Mouse (Mus musculus): ENCODE measurements around the gene Ttc4. TPM values are rescaled to one million over a fixed set of nuclear protein-coding genes. Genes with fewer than 3 reads are reported as not detected.

Ttc4 gene
- polyA plus RNA-seq, 1 experiment from 2014 or later = 80.4 TPM

GRCm38 (mm10) chr4:106703956-106704355 lies 25.2 kb upstream of the Ttc4 start:
- H3K9ac ChIP-seq = no peak overlapping the region
- no peaks in the 10 kb centered on the region for H3K9me3 ChIP-seq (ENCODE audit: low read depth, low read length)
- no peaks in the 10 kb centered on the region for H3K27me3 ChIP-seq (ENCODE audit: insufficient read depth, low read length)
- no peak overlapping the region for H3K27ac ChIP-seq (ENCODE audit: low read depth)
- no peaks in the 10 kb centered on the region for H3K36me3 ChIP-seq (ENCODE audit: insufficient read depth)
- ATAC-seq (ENCODE audit: insufficient read depth) (no peak), DNase-seq (no peak)
- TF ChIP-seq CTCF (IDR thresholded peaks at IDR 0.05; ENCODE audit: low read depth) = no peak
- no peak overlapping the region for H3K4me2 ChIP-seq
- H3K4me3 ChIP-seq (ENCODE audit: low read depth, low read length) = no peak overlapping the region
- H3K4me1 ChIP-seq (ENCODE audit: insufficient read depth) = no peaks in the 10 kb centered on the region
- WGBS = 73% methylated on average over 10 of the region's 10 CpGs

- Histone ChIP-seq H3K9ac (no peak overlapping the region), H3K4me2 (no peak overlapping the region), H3K9me3 (ENCODE audit: low read depth, low read length) (no peaks in the 10 kb centered on the region), H3K36me3 (ENCODE audit: insufficient read depth) (no peaks in the 10 kb centered on the region), H3K27ac (ENCODE audit: low read depth) (no peak overlapping the region), H3K27me3 (ENCODE audit: insufficient read depth, low read length) (no peaks in the 10 kb centered on the region), H3K4me3 (ENCODE audit: low read depth, low read length) (no peak overlapping the region), H3K4me1 (ENCODE audit: insufficient read depth) (no peaks in the 10 kb centered on the region)
- ATAC-seq (ENCODE audit: insufficient read depth) (no peak), DNase-seq (no peak)
- 18% methylated on average over 4 of the region's 4 CpGs for WGBS
- TF ChIP-seq CTCF (IDR thresholded peaks at IDR 0.05; ENCODE audit: low read depth) = no peak
These were observed 22.1 kb upstream of the Ttc4 start for GRCm38 (mm10) chr4:106700798-106701197.

GRCm38 (mm10) chr4:106699989-106700388 lies 21.2 kb upstream of the Ttc4 start:
- Histone ChIP-seq H3K9ac (no peak overlapping the region), H3K27me3 (ENCODE audit: insufficient read depth, low read length) (no peaks in the 10 kb centered on the region), H3K9me3 (ENCODE audit: low read depth, low read length) (no peaks in the 10 kb centered on the region), H3K36me3 (ENCODE audit: insufficient read depth) (no peaks in the 10 kb centered on the region), H3K4me2 (no peak overlapping the region), H3K27ac (ENCODE audit: low read depth) (no peak overlapping the region), H3K4me3 (ENCODE audit: low read depth, low read length) (no peak overlapping the region), H3K4me1 (ENCODE audit: insufficient read depth) (no peaks in the 10 kb centered on the region)
- peak; percentile 31; the same call in 1 of the 2 replicates for ATAC-seq (ENCODE audit: insufficient read depth)
- peak; percentile 75 for TF ChIP-seq CTCF (IDR thresholded peaks at IDR 0.05; ENCODE audit: low read depth)
- 15% methylated on average over 9 of the region's 9 CpGs for WGBS
- DNase-seq = peak; percentile 68

- ATAC-seq (ENCODE audit: insufficient read depth) = no peak
These were observed 15.2 kb upstream of the Ttc4 start for GRCm38 (mm10) chr4:106693841-106694430.

GRCm38 (mm10) chr4:106688636-106689296 lies 10.0 kb upstream of the Ttc4 start:
- DNase-seq (no peak), ATAC-seq (ENCODE audit: insufficient read depth) (no peak)
- TF ChIP-seq CTCF (IDR thresholded peaks at IDR 0.05; ENCODE audit: low read depth) = no peak
- Histone ChIP-seq H3K4me3 (ENCODE audit: low read depth, low read length) (no peak overlapping the region), H3K27ac (ENCODE audit: low read depth) (no peak overlapping the region), H3K4me2 (no peak overlapping the region), H3K4me1 (ENCODE audit: insufficient read depth) (no peaks in the 10 kb centered on the region), H3K27me3 (ENCODE audit: insufficient read depth, low read length) (no peaks in the 10 kb centered on the region), H3K36me3 (ENCODE audit: insufficient read depth) (no peaks in the 10 kb centered on the region), H3K9ac (no peak overlapping the region), H3K9me3 (ENCODE audit: low read depth, low read length) (no peaks in the 10 kb centered on the region)
- 36% methylated on average over 3 of the region's 3 CpGs for WGBS

More at GRCm38 (mm10) chr4:106693841-106694430, 15.2 kb upstream of the Ttc4 start:
- Histone ChIP-seq H3K4me3 (ENCODE audit: low read depth, low read length) (no peak overlapping the region), H3K27me3 (ENCODE audit: insufficient read depth, low read length) (no peaks in the 10 kb centered on the region), H3K9ac (no peak overlapping the region), H3K27ac (ENCODE audit: low read depth) (no peak overlapping the region), H3K4me1 (ENCODE audit: insufficient read depth) (no peaks in the 10 kb centered on the region), H3K4me2 (no peak overlapping the region), H3K36me3 (ENCODE audit: insufficient read depth) (no peaks in the 10 kb centered on the region), H3K9me3 (ENCODE audit: low read depth, low read length) (no peaks in the 10 kb centered on the region)
- no peak for TF ChIP-seq CTCF (IDR thresholded peaks at IDR 0.05; ENCODE audit: low read depth)
- DNase-seq = no peak
- WGBS = 77% methylated on average over 15 of the region's 15 CpGs

GRCm38 (mm10) chr4:106680955-106681354 lies 2.2 kb upstream of the Ttc4 start:
- no peaks in the 10 kb centered on the region for H3K9me3 ChIP-seq (ENCODE audit: low read depth, low read length)

GRCm38 (mm10) chr4:106679152-106679551 lies 408 bp upstream of the Ttc4 start:
- H3K4me3 ChIP-seq (ENCODE audit: low read depth, low read length) = peak overlapping the region; percentile 83
- DNase-seq (no peak), ATAC-seq (ENCODE audit: insufficient read depth) (no peak; the same call in 1 of the 2 replicates)
- H3K9me3 ChIP-seq (ENCODE audit: low read depth, low read length) = no peaks in the 10 kb centered on the region
- no peaks in the 10 kb centered on the region for H3K27me3 ChIP-seq (ENCODE audit: insufficient read depth, low read length)
- 0 out of 2 replicates have a peak, but pooled peaks cover 5% of the 10 kb centered on the region for H3K4me1 ChIP-seq (ENCODE audit: insufficient read depth)
- WGBS = 39% methylated on average over 3 of the region's 3 CpGs
- no peak overlapping the region for H3K27ac ChIP-seq (ENCODE audit: low read depth)
- TF ChIP-seq CTCF (IDR thresholded peaks at IDR 0.05; ENCODE audit: low read depth) = no peak
- no peak overlapping the region for H3K9ac ChIP-seq
- peaks cover 24% of the 10 kb centered on the region for H3K36me3 ChIP-seq (ENCODE audit: insufficient read depth)
- peak overlapping the region; percentile 91 for H3K4me2 ChIP-seq

More at GRCm38 (mm10) chr4:106680955-106681354, 2.2 kb upstream of the Ttc4 start:
- 43% methylated on average over 2 of the region's 2 CpGs for WGBS
- Histone ChIP-seq H3K4me3 (ENCODE audit: low read depth, low read length) (no peak overlapping the region), H3K36me3 (ENCODE audit: insufficient read depth) (peaks cover 7% of the 10 kb centered on the region; the same call in 1 of the 2 replicates), H3K27ac (ENCODE audit: low read depth) (no peak overlapping the region), H3K4me2 (no peak overlapping the region), H3K9ac (no peak overlapping the region), H3K4me1 (ENCODE audit: insufficient read depth) (0 out of 2 replicates have a peak, but pooled peaks cover 5% of the 10 kb centered on the region), H3K27me3 (ENCODE audit: insufficient read depth, low read length) (no peaks in the 10 kb centered on the region)
- no peak for ATAC-seq (ENCODE audit: insufficient read depth)
- DNase-seq = no peak
- no peak for TF ChIP-seq CTCF (IDR thresholded peaks at IDR 0.05; ENCODE audit: low read depth)
